Mouse (Mus musculus): ENCODE data around the gene Gsk3b. TPM values are rescaled to one million over a fixed set of nuclear protein-coding genes. Genes with fewer than 3 reads are reported as not detected.

Gene Gsk3b
- polyA plus RNA-seq, 1 experiment from 2014 or later = 12.8 TPM

DNA sequence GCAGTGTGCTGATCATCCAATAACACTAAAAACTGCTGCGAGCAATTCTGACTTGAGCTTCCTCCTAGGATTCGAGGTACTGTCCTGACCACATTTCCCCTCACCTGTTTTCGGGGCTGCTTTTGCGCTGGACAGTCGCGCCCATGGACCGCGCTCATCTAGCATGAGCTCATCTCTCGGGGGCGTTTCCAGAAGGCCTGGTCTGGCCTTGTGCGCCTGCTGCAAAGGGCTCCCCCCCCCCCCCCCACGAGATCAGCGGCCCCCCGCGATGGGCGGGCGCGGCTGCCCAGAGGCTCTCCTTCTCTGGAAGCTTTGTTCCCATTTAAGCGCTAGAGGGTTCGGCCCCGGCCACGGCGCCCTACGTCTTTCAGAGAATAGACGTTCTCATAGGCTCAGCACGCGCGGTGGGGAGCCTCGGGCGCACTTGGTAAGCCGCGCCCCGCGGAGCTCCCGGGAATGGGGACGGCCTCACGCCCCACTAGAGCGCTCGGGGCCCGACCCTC, 624 bp upstream of the Gsk3b start:
- Histone ChIP-seq H3K27ac (peak overlapping the region; percentile 99), H3K9ac (peak overlapping the region; percentile 89), H3K4me2 (peak overlapping the region; percentile 94), H3K4me1 (replicated peaks) (peaks cover 25% of the 10 kb centered on the region), H3K4me3 (replicated peaks) (peak overlapping the region; percentile 97), H3K27me3 (no peaks in the 10 kb centered on the region), H3K36me3 (no peaks in the 10 kb centered on the region), H3K9me3 (replicated peaks) (no peaks in the 10 kb centered on the region)
- under 1% methylated on average over 40 of the region's 40 CpGs for WGBS (ENCODE audit: insufficient replicate concordance)
- DNase-seq = no peak
- ATAC-seq (ENCODE audit: low read depth) = peak; percentile 52

DNA sequence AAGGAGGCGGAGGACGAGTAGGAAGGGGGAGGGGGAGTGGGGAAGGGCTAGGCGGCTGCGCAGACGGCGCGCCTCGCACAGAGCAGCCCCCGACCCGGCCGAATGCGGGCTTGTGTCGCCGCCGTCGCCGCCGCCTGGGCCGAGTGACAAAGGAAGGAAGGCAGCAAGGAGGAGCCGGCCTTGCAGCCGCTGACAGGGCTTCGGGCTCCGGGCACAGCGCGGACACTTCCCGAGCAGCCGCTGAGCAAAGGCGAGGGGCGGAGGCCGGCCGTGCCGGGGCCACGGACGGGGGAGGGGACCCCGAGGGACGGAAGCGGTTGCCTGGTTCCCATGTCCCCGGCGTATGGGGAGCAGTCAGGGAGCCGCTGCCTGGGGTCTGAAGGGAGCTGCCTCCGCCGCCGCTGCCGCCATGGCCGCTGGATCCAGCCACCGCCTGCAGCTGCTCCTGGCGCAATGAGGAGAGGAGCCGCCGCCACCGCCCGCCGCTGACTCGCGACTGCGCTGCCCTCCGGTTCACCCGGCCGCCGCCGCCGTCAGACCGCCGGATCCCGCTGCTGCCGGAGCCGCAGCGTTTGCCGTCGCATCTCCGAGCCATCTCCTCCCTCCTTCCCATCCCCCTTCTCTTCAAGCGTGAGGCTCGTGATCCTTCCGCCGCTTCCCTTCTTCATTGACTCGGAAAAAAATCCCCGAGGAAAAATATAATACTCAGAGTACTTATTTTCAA, 808 bp downstream of the Gsk3b start:
- peak overlapping the region; percentile 97 for H3K4me3 ChIP-seq (replicated peaks)
- H3K9ac ChIP-seq = peak overlapping the region; percentile 99
- H3K27ac ChIP-seq = peak overlapping the region; percentile 99
- no peak for ATAC-seq (ENCODE audit: low read depth)
- H3K4me2 ChIP-seq = peak overlapping the region; percentile 94
- H3K36me3 ChIP-seq = peaks cover 6% of the 10 kb centered on the region; the same call in 1 of the 2 replicates
- peaks cover 40% of the 10 kb centered on the region for H3K4me1 ChIP-seq (replicated peaks)
- DNase-seq = peak; percentile 64
- under 1% methylated on average over 75 of the region's 76 CpGs for WGBS (ENCODE audit: insufficient replicate concordance)
- H3K9me3 ChIP-seq (replicated peaks) = no peaks in the 10 kb centered on the region
- no peaks in the 10 kb centered on the region for H3K27me3 ChIP-seq

DNA sequence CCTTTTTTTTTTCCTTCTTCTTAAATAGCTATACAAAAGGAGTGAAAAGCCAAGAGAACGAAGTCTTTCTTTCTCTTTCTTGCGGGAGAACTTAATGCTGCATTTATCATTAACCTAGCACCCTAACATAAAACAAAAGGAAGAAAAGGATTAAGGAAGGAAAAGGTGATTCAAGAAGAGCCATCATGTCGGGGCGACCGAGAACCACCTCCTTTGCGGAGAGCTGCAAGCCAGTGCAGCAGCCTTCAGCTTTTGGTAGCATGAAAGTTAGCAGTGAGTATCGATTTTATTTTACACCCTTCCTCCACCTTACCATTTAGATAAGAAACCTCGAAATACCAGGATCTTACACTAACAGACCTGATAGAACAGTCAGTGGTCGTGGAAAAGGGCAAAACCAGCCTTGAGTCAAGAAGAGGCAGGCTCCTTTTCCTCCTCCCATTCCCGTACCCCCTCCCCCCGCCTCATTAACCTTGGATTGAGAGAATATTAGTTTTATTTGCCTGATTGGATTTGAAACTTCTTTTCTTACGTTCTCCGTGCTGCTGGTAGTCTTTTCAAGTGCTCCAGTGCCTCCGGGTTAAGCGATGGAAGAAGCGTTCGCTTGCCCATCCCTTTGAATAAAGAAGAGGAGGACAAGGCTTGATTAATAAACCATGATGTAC, 1.7 kb downstream of the Gsk3b start:
- DNase-seq (no peak), ATAC-seq (ENCODE audit: low read depth) (no peak)
- H3K4me1 ChIP-seq (replicated peaks) = peaks cover 48% of the 10 kb centered on the region
- no peaks in the 10 kb centered on the region for H3K9me3 ChIP-seq (replicated peaks)
- peak overlapping the region; percentile 99 for H3K9ac ChIP-seq
- WGBS (ENCODE audit: insufficient replicate concordance) = under 1% methylated on average over 17 of the region's 17 CpGs
- H3K36me3 ChIP-seq = peaks cover 6% of the 10 kb centered on the region; the same call in 1 of the 2 replicates
- peak overlapping the region; percentile 99 for H3K27ac ChIP-seq
- H3K4me3 ChIP-seq (replicated peaks) = peak overlapping the region; percentile 97
- peak overlapping the region; percentile 94 for H3K4me2 ChIP-seq
- H3K27me3 ChIP-seq = no peaks in the 10 kb centered on the region

DNA sequence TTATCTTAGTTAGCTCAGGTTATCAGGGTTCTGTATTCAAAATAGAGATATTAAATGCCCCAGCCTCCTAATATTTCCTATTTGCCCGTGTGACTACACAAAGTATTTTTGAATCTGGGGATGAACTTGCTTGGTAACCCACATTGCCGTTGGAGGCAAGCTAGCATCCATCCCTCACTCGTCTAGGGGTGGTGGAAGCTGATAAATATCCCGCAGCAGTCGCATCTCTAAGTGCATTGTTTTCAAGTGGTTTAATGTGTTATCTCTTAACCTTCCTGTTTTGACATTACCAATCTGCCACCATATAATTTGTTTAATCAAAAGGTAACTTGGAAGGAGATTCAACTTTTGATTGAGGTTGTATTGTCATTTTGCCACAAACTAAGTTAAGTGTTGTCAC, 2.2 kb downstream of the Gsk3b start:
- ATAC-seq (ENCODE audit: low read depth) = no peak
- Histone ChIP-seq H3K27me3 (no peaks in the 10 kb centered on the region), H3K27ac (peak overlapping the region; percentile 99), H3K9me3 (replicated peaks) (no peaks in the 10 kb centered on the region), H3K4me3 (replicated peaks) (peak overlapping the region; percentile 97), H3K4me2 (peak overlapping the region; percentile 94), H3K9ac (peak overlapping the region; percentile 99), H3K4me1 (replicated peaks) (peaks cover 54% of the 10 kb centered on the region), H3K36me3 (peaks cover 6% of the 10 kb centered on the region; the same call in 1 of the 2 replicates)
- under 1% methylated on average over 5 of the region's 5 CpGs for WGBS (ENCODE audit: insufficient replicate concordance)
- peak; percentile 10 for DNase-seq

DNA sequence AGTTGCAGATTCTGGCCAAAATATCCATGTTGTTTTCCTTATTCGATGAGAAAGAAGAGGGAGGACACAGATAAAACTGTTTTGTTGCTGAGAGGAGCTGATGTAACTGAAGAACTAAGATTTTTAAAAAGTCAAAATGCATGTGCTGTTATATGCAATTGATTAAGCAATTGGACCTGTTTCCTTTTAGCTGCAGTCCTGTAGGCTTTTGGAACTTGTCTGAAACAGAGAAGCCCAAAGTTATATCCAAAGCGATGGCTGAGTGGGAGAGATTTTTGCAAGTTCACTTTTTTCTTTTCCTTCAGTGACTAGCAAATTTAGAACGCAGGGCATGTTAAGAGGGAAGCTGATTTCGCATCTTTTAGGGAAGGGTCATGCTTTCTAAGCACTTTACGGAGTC, 2.9 kb downstream of the Gsk3b start:
- Histone ChIP-seq H3K27me3 (no peaks in the 10 kb centered on the region), H3K4me2 (peak overlapping the region; percentile 94), H3K9ac (peak overlapping the region; percentile 99), H3K36me3 (peaks cover 9% of the 10 kb centered on the region; the same call in 1 of the 2 replicates), H3K9me3 (replicated peaks) (no peaks in the 10 kb centered on the region), H3K4me1 (replicated peaks) (peaks cover 54% of the 10 kb centered on the region), H3K4me3 (replicated peaks) (peak overlapping the region; percentile 97), H3K27ac (no peak overlapping the region)
- ATAC-seq (ENCODE audit: low read depth) (no peak), DNase-seq (no peak)
- 19% methylated on average over 5 of the region's 5 CpGs for WGBS (ENCODE audit: insufficient replicate concordance)

DNA sequence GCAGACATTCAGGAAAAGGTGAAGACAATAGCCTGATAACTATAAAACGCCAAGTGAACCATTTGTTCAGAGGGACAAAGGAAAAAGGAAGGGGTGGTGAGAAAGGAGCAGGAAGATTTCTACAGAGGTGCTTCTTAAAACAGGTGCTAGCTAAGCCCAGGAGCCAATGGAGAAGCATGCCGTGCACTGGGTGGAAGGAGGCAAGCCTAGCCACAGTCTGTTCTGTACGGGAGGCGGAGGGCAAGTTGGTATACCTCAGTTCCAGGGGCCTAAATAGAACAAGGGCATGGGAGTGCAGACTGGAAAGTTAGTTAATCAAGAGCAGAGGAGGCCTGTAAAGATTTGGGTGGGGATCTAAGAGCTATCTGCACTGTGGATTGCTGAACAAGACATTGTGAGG, 3.8 kb downstream of the Gsk3b start:
- Histone ChIP-seq H3K4me1 (replicated peaks) (peaks cover 50% of the 10 kb centered on the region), H3K9me3 (replicated peaks) (no peaks in the 10 kb centered on the region), H3K27ac (peak overlapping the region; percentile 12; the same call in 1 of the 2 replicates), H3K9ac (peak overlapping the region; percentile 68), H3K4me3 (replicated peaks) (peak overlapping the region; percentile 50), H3K27me3 (no peaks in the 10 kb centered on the region), H3K4me2 (peak overlapping the region; percentile 71), H3K36me3 (peaks cover 9% of the 10 kb centered on the region; the same call in 1 of the 2 replicates)
- DNase-seq (no peak), ATAC-seq (ENCODE audit: low read depth) (no peak)
- WGBS (ENCODE audit: insufficient replicate concordance) = 18% methylated on average over 4 of the region's 4 CpGs

DNA sequence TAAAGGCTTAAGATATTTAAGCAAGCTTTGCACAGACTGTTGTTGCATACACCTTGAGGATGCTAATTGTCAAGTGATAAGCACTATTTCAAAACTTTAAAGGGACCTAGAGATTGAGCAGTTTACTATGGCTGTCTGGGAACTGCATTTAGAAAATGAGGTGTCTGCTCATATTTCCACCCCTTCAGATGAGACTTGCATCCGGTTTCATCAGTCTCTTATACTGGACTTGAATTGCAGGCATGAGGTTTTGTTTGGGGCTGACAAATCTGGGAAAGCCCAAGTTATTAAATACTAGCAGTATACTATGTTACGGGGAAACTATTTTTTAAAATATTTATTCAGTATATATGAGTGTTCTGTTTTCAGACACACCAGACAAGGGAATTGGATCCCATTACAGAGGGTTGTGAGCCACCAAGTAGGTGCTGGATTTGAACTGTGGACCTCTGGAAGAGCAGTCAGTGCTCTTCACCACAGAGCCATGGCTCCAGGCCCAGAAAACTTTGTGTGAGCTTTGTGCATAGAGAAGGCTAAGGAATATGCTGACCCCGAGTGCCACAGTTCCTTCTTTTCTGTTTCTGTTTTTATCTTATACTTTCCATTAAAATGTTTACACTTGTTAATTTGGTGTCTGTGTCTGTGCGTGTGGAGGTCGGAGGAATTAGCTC, 6.5 kb downstream of the Gsk3b start:
- no peaks in the 10 kb centered on the region for H3K9me3 ChIP-seq (replicated peaks)
- 79% methylated on average over 5 of the region's 5 CpGs for WGBS (ENCODE audit: insufficient replicate concordance)
- no peak overlapping the region for H3K4me3 ChIP-seq (replicated peaks)
- H3K4me1 ChIP-seq (replicated peaks) = peaks cover 48% of the 10 kb centered on the region
- H3K4me2 ChIP-seq = no peak overlapping the region
- no peak overlapping the region for H3K9ac ChIP-seq
- no peak overlapping the region for H3K27ac ChIP-seq
- DNase-seq (no peak), ATAC-seq (ENCODE audit: low read depth) (no peak)
- H3K36me3 ChIP-seq = peaks cover 28% of the 10 kb centered on the region
- H3K27me3 ChIP-seq = no peaks in the 10 kb centered on the region

DNA sequence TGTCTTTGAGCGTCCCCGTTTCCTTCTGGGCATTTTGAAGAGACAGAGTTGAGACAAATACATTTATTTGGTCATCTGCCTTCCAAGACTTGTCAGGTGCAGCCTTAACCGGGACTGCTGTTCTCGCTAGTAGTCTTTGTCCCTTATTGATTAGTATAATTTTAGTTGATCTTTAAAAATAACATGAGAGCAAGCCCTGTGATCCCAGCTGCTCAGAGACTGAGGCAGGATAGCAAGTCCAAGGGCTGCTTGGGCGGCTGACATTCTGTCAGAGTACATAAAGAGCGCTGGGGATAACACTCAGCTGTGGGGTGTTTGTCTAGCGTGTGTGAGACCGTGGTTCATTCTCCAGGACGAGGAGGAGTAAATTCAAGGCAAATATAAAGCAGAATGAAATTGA, 8.7 kb downstream of the Gsk3b start:
- H3K36me3 ChIP-seq = peaks cover 39% of the 10 kb centered on the region
- H3K27ac ChIP-seq = no peak overlapping the region
- peaks cover 41% of the 10 kb centered on the region for H3K4me1 ChIP-seq (replicated peaks)
- DNase-seq (no peak), ATAC-seq (ENCODE audit: low read depth) (no peak)
- H3K9ac ChIP-seq = no peak overlapping the region
- no peak overlapping the region for H3K4me3 ChIP-seq (replicated peaks)
- 77% methylated on average over 9 of the region's 9 CpGs for WGBS (ENCODE audit: insufficient replicate concordance)
- H3K9me3 ChIP-seq (replicated peaks) = no peaks in the 10 kb centered on the region
- H3K27me3 ChIP-seq = no peaks in the 10 kb centered on the region
- no peak overlapping the region for H3K4me2 ChIP-seq

DNA sequence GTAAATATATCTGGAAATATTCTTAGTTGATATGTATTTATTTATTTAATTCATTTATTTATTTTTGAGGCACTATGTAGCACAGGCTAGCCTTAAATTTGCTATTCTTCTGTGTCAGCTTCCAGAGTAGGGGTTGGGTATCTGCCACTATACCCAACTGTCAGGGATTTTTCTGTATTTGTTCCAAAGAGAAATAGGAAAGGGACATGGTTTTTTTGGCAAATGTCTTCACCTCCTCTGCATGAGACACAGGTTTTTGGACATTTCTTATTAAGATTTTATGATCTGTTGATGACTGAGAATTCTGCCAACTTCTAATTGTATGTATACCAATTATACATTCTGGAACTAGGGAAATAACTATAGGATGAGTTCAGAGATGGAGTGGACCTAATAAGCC, 10.5 kb downstream of the Gsk3b start:
- no peaks in the 10 kb centered on the region for H3K9me3 ChIP-seq (replicated peaks)
- no peak overlapping the region for H3K27ac ChIP-seq
- no peak overlapping the region for H3K4me2 ChIP-seq
- no peak overlapping the region for H3K9ac ChIP-seq
- H3K36me3 ChIP-seq = peaks cover 36% of the 10 kb centered on the region
- no peaks in the 10 kb centered on the region for H3K27me3 ChIP-seq
- no peak overlapping the region for H3K4me3 ChIP-seq (replicated peaks)
- ATAC-seq (ENCODE audit: low read depth) (no peak), DNase-seq (no peak)
- peaks cover 23% of the 10 kb centered on the region for H3K4me1 ChIP-seq (replicated peaks)

DNA sequence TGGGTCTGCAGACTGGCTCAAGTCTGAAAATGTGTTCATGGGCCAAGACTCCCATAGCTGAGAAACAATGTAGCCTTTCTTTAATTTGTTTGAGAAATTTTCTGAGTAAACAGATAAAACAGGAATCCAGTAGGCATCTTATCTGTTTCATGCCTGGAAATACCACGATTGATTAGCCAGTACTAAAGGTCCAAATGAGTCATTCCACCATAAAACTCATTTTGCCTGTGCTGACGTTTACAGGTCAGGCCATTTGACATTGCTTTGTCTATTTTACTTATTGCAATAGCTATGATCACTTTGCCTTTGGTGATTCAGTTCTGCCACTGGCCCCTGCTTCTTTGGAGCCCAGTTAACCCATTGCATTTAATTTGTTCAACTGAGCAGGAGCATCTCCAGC, 11.8 kb downstream of the Gsk3b start:
- H3K36me3 ChIP-seq = peaks cover 33% of the 10 kb centered on the region
- DNase-seq (no peak), ATAC-seq (ENCODE audit: low read depth) (no peak)
- no peaks in the 10 kb centered on the region for H3K9me3 ChIP-seq (replicated peaks)
- no peak overlapping the region for H3K4me2 ChIP-seq
- WGBS (ENCODE audit: insufficient replicate concordance) = 67% methylated on average over 2 of the region's 2 CpGs
- H3K9ac ChIP-seq = no peak overlapping the region
- no peaks in the 10 kb centered on the region for H3K27me3 ChIP-seq
- H3K4me3 ChIP-seq (replicated peaks) = no peak overlapping the region
- H3K4me1 ChIP-seq (replicated peaks) = peaks cover 10% of the 10 kb centered on the region
- H3K27ac ChIP-seq = no peak overlapping the region

DNA sequence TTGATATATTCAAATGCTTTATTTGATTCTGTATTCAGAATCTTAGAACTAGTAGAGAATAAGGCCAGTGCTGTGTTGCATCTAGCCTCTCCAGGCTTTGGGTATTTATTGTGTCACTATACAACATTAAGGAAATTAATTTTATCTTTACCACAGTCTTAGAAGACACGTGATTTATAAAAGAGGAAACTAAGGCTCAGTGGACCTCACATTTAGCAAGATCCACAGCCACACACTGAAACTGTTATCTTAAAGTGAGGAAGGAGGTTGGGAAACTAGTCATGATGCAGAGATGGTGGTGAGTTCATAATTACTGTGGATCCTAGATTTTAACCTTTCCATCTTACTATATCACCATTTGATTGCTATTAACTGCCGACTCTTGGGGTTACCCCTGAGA, 16.7 kb downstream of the Gsk3b start:
- no peak overlapping the region for H3K4me3 ChIP-seq (replicated peaks)
- WGBS (ENCODE audit: insufficient replicate concordance) = 53% methylated on average over 2 of the region's 2 CpGs
- DNase-seq (no peak), ATAC-seq (ENCODE audit: low read depth) (no peak)
- H3K4me1 ChIP-seq (replicated peaks) = peaks cover 10% of the 10 kb centered on the region
- H3K9ac ChIP-seq = no peak overlapping the region
- H3K27me3 ChIP-seq = no peaks in the 10 kb centered on the region
- H3K27ac ChIP-seq = no peak overlapping the region
- H3K36me3 ChIP-seq = peaks cover 14% of the 10 kb centered on the region
- no peaks in the 10 kb centered on the region for H3K9me3 ChIP-seq (replicated peaks)
- H3K4me2 ChIP-seq = no peak overlapping the region
